Mouse (Mus musculus) cerebral cortex, adult 2 months (tissue): Measurements from ENCODE around the gene Tle6.

Experiments
- WGBS: fragments of 180-500 bp; shearing (Covaris S2); methylation state at CpG from one replicate; pipeline ENCODE4 v1.1.7; 2018; 5-methylcytosine and 5-hydroxymethylcytosine counted together

The Tle6 gene

DNA sequence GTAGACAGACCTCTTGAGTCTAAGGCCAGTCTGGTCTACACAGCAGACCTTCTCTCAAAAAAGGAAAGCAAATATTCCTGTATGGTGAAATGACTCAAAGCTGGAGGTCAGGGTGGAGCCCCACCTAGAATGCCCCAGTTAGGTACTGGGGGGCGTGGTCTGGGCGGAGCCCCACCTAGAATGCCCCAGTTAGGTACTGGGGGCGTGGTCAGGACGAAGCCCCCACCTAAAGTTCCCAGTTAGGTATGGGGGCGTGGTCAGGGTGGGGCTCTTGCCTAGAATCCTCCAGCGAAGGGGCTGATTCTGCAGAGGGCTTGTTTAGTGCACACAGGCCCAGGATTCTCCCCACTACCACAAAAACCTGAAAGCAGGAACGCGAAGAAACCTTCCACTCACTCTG lies 22.6 kb upstream of the Tle6 start:
- 64% methylated on average over 8 of the region's 8 CpGs for WGBS

DNA sequence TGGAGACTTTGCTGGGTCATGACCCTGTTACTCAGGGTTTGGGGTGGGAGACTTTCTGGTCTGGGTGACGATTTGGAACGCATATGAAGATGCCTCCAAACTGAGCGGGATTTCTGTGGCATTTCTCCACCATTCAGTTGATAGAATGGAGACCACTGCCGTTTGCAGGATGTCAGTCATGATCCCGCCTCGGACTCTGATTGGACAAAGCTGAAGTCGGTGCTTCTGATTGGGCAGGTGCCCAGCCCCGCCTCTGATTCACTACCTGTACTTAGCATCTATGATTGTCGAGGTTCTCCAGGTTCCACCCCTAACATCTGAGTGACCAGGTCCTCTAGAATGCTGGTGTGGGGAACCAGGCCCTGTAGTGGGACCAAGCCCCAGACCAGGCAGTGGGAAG lies 19.9 kb upstream of the Tle6 start:
- 61% methylated on average over 9 of the region's 9 CpGs for WGBS

DNA sequence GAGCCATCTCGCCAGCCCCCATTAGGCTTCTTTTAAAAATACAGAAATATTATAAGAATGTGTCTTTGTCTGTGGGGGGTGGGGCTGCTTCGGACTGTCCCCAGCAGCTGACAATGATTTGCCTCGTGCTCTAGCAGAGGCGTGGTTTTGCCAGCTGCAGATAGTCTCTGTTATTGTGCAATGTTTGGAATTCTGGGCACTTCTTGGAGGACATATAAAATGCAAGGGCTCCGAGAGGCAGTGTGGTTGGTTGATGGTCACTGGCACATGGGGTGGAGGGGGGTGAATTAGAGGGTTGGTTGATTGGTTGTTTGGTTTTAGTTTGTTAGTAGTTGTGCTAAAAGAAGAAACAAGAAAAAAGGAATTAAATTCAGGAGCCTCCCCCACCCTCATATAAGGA lies 19.1 kb upstream of the Tle6 start:
- 72% methylated on average over 5 of the region's 5 CpGs for WGBS

DNA sequence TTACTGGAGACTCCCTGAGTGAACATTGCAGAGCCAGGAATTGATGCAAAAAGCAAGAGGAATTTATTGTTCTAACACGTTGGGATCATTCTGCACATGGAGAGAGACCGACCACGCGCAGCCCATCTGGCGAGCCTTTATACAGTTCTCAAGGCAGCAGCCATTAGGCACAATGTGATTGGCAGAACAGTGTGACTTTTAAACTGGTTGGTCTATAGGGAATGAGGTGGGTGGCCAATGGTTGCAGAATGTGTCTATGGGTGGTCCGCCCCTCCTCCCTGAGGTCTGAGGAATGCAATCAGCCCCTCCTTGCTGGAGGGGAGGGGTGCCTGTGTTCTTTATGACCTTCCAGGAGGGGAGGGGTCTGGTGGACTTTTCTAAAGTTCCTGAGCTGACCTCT lies 14.6 kb upstream of the Tle6 start:
- WGBS: 53% methylated on average over 6 of the region's 6 CpGs

DNA sequence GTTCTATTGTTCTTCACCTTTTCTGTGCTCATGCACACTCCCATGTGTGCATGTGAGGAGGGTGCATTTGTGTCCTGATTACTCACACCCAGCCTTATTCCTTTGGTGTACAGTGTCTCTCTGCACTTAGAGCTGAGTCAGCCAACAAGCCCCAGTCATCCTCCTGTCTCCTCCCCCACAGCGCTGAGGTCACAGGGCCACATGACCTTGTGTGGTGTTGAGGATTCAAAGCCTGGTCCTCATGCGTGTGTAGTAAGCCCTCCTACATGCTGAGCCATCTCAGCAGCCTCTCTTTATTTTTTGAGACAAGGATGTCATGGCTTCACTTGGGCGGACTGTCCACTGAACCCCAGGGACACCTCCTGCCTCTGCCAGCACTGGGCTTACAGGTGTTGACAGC lies 11.9 kb upstream of the Tle6 start:
- WGBS: 71% methylated on average over 3 of the region's 3 CpGs

DNA sequence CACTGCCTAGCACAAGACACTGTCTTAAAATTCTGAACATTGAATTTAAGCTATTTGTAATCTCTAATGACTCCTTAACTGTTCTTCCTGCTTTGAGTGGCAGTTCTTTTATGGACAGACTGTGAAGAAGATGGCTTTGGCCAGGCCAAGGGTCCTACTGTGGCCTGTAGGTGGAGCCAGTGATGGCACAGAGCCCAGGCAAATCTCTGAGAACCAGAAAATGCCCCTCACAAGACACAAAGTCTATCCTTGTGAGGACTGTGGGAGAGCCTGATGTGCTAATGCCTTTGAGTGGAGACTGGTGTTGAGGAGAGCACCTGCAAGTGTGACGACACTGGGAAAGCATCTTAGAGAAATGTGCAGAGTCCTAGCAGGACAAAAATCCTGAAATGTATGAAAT lies 7.4 kb upstream of the Tle6 start:
- 90% methylated on average over 1 of the region's 1 CpGs for WGBS

DNA sequence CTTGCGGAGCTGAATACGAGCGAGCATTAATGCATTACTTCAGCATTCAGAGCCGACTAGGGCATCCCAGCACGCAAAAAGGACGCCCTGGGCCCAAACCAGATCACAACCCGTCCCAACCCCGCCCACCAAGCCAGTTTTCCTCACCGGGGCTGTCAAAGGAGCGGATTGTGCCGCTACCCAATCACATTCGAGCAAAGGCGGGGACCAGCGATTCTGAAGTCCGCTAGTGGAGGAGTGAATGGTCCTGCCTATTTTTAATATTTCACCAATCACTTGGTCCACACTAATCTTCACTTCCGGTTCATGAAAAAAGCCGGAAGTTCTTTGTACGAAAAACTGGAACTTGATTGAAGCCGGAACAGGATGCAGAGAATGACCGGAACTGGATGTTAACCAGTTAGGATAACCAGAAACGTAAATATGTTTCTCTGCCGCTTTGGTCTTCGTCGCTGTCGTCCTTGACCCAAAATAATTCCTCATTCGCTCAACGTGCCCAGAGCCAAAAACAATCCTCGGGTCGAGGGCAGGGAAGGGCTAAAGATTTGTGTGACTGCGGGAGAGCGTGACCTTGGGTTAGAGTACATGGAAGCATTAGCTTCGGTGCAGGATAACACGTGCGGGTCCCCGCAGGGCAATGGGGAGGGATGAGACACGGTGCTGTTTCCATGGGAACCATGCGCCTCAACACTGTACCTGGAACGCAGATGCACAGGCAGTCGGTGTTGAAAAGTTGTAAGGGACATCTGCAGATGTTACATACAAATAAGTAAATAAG lies 5.3 kb upstream of the Tle6 start, which contains the start of gene BC025920:
Gene BC025920 (plus strand): TSS at position 297 of the 778 bp plus-strand sequence.
- under 1% methylated on average over 39 of the region's 39 CpGs for WGBS

DNA sequence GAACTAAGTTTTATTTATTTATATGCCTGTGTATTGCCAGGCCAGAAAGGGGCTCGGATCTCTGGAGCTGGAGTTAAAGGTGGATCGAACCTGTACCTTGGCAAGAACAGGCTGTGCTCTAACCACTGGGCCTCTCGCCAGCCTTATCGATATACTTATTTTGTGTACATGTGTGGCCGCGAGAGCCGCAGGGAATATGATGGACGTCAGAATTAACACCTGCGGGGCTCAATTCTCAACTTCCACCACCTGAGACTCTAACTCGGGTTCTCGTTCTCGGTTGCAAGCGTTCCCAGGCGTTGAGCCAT lies 4.7 kb upstream of the Tle6 start:
- WGBS: under 1% methylated on average over 14 of the region's 14 CpGs

DNA sequence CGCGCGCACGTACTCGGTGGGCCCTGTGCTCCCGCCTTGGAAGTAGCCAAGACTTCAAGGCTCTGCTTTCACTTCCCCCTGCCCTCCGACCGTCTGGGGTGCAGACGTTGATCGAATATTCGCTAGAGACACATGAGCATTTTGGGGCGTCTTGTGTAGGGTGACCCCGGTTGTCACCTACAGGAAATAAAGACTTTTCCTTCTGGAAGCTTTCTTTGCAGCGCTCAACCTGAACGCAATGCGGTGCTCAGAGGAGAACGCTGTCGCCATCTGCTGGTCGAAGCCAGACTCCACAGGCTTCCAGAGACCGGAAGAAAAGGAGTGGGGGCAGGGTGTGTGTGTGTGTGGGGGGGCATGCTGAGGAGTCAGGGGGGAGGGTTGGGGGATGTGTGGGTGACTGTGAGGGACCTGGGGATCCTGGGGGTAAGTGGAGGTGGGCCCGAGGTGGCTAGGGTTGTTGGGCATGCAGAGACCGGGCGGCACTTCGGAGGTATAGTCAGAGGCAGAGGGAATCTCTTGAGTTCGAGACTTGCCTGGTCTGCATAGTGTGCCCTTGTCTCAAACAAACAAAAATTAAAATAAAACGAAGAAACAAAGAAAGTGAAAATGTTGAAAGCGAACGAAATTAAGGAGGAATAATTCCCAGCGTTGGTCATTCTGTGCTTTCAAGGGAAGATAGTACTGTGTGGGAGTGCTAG lies 4.2 kb upstream of the Tle6 start:
- WGBS: 17% methylated on average over 29 of the region's 29 CpGs

DNA sequence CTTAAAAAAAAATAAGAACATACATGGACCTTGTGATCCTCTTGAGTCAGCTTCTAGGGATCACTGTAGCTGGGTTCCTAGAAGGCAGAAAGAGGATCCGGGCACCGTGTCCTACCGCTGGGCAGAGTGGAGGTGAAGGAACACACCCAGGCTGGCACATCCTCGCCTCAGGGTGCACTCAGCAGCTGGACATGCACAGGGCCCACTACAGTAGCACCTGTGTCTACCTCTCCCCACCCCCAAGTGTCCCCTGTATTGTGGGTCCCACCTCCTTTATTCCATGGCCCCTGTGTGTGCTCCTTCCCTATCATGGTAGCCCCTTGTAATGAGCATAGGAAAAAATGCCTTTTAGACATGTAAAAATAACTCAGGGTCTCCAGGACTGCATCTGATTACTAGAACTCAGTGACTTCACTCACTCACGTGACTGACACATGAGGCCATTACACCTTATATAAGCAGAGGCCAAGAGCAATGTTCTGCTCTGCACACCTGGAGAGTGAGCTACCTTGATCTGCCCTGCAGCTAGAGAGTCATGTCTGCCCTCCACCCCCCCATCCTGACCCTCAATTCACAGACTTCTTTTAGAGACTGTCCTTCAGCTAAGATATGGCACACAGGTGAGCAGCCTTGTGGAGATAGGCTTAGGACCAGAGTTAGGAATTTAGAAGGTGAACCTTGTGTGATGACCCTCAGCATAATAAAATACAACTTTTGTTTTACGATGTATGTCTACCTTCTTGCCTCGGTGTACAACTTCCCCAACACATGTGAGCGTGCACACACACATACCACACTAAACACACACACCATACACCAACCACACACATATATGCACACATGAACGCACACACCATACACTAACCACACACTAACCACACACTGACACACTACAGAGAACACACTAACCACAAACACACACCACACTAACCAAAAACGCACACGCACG lies 3.4 kb upstream of the Tle6 start:
- WGBS: 82% methylated on average over 12 of the region's 12 CpGs

DNA sequence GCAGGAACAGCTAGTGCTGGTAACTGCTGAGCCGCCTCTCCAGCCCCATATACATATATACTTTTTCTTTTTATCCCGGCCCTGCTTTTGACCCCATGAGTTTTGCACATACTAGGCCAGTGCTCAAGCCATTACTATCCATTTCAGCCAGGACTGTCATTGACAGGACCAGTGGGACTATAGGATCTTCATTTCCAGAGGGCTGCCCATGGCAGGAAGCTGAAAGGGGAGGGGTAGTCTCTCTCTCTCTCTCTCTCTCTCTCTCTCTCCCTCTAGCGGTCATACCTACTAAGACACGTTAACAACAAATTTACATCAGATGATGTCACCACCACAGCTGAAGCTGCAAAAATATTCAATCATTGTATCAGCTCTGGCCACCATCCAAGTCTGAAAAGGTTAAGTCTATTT lies 1.9 kb upstream of the Tle6 start:
- WGBS: 23% methylated on average over 4 of the region's 4 CpGs

DNA sequence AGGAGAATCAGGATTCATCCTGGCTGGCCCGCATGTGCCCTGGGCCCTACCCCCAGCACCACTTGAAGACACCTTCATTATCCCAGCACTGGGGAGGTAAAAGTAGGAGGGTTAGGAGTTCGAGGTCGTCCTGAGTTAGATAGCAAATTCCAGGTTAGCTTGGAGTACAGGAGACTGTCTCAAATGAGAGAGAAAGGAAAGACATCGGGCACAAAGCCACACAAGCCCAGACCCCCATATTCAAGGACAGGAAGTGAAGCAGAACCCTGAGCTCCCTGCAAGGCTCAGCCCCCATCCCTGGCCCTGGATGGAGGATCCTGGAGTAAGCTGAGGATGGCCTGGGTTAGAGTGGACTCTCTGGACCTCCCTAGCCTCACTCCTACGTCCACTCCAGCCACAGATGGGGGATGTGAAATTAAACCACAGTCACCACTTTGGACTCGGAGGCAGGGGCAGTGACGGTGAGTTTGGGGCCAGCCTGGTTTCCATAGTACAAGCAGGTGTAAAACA lies 578 bp upstream of the Tle6 start:
- WGBS: 52% methylated on average over 7 of the region's 7 CpGs

DNA sequence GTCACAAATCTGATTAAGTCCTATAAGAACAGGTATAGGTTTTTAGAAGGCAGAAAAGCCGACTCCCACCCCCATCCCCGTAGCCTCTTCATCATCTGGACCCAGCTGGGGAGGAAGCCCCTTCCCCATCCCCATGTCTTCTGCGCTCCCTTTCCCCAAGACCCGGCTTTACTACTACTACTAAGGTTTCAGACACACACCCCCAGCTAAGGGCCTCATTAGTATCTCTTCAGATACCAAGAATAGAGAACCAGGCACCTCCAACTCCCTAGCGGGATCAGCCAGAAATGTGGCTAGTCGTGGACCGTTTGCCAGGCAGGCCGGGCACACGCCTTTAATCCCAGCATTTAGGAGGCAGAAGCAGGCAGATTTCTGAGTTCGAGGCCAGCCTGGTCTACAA lies 777 bp downstream of the Tle6 start:
- 64% methylated on average over 10 of the region's 10 CpGs for WGBS

DNA sequence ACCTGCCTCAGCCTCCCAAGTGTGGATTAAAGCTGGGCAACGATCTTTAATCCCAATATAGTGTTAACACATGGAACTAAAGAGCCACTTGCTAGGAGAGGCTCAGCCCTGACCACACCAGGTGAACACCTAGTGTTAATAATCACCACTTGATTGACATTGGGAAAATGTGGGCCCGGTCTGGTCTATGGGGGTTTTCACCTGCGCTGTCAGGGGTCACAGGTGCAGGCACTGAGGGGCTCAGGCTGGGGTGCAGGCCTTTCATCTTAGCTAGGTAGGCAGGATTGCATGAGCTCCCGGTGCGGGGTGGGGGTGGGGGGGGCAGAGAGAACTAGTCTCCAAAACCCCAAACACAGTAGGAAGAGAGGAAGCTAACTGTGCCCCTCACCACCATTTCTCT lies 1.2 kb downstream of the Tle6 start:
- WGBS: 90% methylated on average over 5 of the region's 5 CpGs

DNA sequence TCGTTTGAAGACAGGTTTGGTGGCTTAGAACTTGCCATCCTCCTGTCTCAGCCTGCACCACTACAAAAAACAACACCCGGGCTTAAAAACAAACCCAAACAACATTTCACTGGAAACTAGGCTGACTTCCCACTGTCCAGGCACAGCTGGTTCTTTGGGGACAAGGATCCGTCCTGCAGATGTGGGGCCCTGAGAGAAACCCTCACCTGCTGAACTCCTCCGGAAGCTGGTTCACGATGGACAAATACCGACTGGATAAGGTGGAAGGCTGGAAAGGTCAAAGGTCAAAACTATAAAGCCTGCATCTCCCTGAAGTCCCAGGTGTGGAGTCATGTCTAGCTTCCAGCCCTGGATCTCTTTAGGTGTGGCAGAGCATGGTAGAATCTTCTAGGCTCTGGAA lies 2.0 kb downstream of the Tle6 start:
- 75% methylated on average over 6 of the region's 6 CpGs for WGBS

DNA sequence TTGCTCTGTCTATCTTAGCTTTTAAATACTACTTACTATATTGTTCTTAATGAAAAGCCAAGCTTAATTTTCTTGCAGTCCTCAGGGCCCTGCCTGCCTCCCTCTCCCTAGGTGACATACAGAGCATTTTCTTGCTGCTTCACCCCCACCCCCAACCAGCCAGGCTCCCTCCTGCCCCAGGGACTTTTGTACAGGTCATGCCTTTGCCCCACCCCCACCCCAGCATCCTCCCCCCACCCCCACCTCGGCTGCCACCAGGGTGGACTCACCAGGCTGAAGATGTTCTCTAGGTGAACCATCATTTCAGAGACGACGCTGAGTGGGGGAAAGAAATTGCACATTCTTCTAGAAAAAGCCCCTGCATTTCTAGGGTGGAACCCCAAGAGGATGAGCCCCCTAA lies 2.5 kb downstream of the Tle6 start:
- 71% methylated on average over 3 of the region's 3 CpGs for WGBS

DNA sequence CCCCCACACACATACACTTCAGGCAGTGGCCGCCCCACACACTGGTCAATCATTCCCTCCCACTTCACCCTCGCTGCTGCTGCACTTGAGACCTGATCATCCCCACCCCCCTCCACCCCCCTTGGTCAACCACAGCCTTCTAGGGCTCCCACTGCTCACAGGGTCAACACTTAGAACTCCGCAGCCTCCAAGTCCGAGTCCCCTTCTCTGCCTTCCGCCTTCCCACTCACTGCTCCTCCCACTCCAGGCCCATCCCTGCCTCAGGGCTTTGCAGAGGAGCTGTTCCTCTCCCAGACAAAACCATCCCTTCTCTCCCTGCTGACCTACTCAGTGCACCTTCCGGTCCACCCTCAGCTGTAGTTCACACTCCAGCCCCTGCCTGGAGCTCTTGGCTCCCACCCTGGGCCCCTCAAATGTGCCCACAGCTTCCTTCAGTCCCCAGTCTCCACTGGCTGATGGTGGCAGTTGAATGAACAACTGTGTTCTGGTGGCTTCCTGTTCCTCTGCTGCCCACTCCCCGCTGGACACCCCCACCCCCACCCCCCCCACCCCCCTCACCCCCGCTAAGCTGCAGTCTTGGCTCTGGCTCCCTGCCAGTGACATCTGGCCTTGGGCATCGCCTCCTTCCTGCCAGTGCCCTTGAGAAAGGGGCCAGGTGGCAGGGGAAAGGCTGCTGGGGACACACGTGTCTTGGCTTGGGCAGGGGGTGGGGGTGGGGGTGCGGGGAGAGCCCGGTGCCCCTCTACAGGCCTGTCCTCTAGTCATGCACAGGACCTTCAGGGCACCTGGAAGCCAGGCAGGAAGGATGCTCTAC lies 3.5 kb downstream of the Tle6 start:
- 10% methylated on average over 12 of the region's 12 CpGs for WGBS

DNA sequence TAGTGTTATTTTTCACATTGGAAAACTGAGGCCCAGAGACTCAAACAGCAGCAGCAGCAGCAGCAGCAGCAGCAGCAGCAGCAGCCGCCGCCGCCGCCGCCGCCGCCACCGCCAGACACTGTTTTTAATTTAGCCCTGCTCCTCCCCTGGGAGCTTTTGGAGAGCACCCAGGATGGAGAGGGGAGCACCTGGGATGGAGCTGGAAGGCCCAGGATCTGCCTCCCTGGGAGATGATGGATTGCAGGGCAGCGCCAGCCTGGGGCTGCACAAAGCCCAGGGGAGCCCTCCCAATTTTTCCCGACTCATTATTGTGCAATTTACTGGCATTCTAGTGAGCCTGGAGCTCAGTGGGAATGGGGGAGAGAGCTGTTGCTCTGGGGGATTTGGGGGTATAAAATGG lies 4.3 kb downstream of the Tle6 start:
- 4% methylated on average over 10 of the region's 10 CpGs for WGBS

DNA sequence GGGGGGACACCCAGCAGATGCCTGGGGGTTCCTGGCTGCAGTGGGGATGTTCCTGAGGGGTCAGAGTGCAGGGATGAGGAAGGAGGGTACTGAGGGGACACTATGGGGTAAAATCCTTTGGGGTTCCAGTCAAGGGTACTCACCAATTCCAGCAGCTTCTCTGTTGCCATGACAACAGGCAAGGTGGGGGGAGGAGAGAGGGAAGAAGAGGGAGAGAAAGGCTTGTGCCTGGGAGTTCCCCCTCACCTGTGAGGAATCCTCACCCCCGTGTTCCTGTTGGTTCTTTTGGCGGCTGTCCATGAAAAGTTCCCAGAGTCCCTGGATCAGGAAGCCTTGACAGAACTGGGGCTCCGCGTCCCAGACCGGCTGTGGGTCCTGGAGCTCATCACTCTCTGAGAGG lies 5.3 kb downstream of the Tle6 start:
- WGBS: 34% methylated on average over 5 of the region's 5 CpGs

DNA sequence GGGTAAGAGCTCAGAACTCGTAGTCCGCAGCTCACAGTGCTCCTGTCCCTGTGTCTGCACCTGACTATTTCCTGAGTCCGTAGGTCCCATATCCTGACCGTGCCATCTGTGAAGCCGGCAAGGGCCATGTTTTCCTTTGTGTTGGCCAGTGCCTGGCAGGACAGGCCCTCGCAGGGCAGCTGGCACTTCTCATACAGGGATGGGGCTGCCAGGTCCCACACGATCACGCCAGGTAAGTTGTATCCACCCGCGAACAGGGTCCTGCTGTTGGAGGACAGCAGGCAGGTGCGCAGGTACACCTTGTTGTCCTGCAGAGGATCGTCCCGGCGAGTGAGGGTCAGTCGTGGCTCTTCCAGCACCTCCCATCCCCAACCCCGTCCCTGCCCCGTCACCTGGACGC lies 6.9 kb downstream of the Tle6 start:
- WGBS: 80% methylated on average over 18 of the region's 18 CpGs

DNA sequence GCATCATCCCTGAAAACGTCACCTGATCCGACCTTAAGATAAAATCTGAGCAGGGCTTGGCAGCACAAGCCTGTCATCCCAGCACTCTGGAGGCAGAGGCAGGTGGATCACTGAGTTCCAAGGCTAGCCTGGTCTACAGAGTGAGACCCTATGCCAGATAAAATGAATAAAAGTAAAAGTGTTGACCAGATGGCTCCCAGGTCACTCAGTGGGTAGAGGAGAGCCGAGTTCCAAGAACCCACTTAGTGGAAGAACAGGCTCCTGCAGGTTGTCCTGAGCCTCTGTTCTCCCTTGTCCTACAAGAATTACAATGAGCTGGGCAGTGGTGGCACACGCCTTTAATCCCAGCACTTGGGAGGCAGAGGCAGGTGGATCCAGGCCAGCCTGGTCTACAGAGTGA lies 7.7 kb downstream of the Tle6 start:
- WGBS: 80% methylated on average over 4 of the region's 4 CpGs
